Mouse (Mus musculus): ENCODE measurements around the gene Dnajc5g. TPM values are rescaled to one million over a fixed set of nuclear protein-coding genes. Genes with fewer than 3 reads are reported as not detected.
A peak's percentile ranks its signal among the peaks of the same experiment; 100 is the strongest.

The Dnajc5g gene
- total RNA-seq, 2 experiments from 2014 or later, result not detected

DNA sequence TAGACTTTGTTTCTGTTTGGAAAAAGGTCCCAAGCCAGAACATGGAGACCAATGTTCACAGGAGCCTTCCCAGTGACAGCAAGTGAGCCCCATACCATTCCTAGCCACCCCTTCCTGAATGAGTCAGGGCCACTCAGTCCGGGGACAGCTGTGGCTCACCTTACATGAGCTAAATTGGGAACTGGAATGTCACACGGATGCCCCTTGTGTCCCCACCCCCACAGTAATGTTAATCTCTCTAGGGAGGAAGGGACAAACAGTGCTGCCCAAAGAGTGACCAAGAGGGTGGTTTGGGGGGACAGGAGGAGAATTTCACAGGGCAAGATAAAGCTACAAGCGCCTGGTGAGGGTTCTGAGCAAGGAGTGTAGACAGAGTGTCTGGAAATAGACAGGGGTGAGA is 10.3 kb downstream of the Dnajc5g start, which contains the start of gene Trim54:
Gene Trim54, plus strand, starts transcription at position 359 of the 400 bp plus-strand sequence.
- no peak for DNase-seq (ENCODE audit: extremely low spot score in 1 of 2, low spot score in 2 of 2)
- no peak for TF ChIP-seq CTCF (IDR thresholded peaks at IDR 0.05)
- no peak within 1 kb of the TSS for H3K27ac ChIP-seq
- intact Hi-C loops (cut with DNase I), result no loop called here
- no peak within 1 kb of the TSS for H3K4me3 ChIP-seq

DNA sequence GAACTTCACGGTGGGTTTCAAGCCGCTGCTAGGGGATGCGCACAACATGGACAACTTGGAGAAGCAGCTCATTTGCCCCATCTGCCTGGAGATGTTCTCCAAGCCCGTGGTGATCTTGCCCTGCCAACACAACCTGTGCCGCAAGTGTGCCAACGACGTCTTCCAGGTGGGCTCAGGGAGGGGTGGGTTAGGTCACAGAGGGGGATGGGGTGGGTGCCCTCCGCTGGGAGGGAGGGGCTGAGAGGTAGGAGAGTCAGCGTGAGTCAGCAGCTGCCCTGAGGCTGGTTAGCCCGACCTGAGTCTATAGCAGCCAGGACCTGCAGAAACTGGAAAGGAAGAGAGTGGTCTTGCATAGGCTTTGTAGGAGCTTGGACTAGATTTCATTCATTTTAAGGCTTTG is 10.8 kb downstream of the Dnajc5g start:
- intact Hi-C loops (cut with DNase I), result no loop called here
- Histone ChIP-seq H3K27ac (no peak overlapping the region), H3K4me3 (no peak overlapping the region)
- no peak for DNase-seq (ENCODE audit: extremely low spot score in 1 of 2, low spot score in 2 of 2)
- no peak for TF ChIP-seq CTCF (IDR thresholded peaks at IDR 0.05)

DNA sequence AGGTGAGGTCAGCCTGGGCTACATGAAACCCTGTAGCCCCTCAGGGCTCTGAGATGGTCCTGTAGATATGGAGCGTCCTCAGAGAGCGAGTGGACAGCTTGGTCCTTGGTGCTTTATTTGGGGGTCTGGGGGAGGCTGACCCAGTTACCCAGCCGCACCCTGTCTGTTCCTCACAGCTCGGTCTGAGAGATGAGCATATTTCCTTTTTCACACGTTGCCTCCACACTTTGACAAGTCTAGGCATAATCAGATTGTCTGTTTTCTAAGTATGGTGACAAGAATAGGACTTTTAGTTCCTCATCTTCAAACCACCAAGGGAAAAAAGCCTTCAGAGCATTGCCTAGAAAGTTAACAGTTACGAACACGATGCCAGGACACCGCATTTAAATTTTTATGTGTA is 15.0 kb downstream of the Dnajc5g start:
- peak in 1 of 2 experiments; percentile 40 for DNase-seq (ENCODE audit: extremely low spot score in 1 of 2, low spot score in 2 of 2)
- intact Hi-C loops (cut with DNase I), result loop anchor here (1.0 to 5.0 kb wide), 3 partner anchors 29 to 129 kb away; no protein-coding TSS in a partner anchor
- Histone ChIP-seq H3K27ac (no peak overlapping the region), H3K4me3 (no peak overlapping the region)
- TF ChIP-seq CTCF (IDR thresholded peaks at IDR 0.05), result no peak

DNA sequence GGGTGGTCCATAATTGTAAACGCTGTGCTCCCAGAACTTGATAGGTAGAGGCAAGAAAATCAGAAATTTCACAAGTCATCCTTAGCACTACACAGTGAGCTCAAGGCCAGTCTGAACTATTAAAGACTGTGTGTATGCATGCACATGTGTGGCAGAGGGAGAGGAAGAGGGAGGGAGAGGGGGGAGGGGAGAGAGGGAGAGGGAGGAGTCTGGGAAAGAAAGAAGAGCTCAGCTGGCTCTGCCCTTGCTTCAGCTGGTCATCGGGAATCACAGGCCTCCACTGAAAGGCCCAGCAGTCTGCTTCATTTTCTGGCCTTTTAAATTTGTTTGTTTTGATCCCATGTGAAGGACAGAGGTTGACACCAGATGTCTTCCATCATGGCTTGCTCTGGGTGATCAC is 17.4 kb downstream of the Dnajc5g start:
- no peak overlapping the region for H3K27ac ChIP-seq
- TF ChIP-seq CTCF (IDR thresholded peaks at IDR 0.05), result no peak
- no peak overlapping the region for H3K4me3 ChIP-seq
- intact Hi-C loops (cut with DNase I), result loop anchor here (5.0 kb wide), 1 partner anchor 131 kb away; no protein-coding TSS in a partner anchor
- no peak for DNase-seq (ENCODE audit: extremely low spot score in 1 of 2, low spot score in 2 of 2)

GRCm38 (mm10) chr5:31126050-31126449 is 20.0 kb downstream of the Dnajc5g start:
- peak; percentile 31 for TF ChIP-seq CTCF (IDR thresholded peaks at IDR 0.05)
- DNase-seq (ENCODE audit: extremely low spot score in 1 of 2, low spot score in 2 of 2), result no peak
- Histone ChIP-seq H3K4me3 (no peak overlapping the region), H3K27ac (no peak overlapping the region)
- intact Hi-C loops (cut with DNase I), result no loop called here

- Histone ChIP-seq H3K27ac (no peak overlapping the region), H3K4me3 (peak overlapping the region; percentile 36; the same call in 1 of the 2 replicates)
- DNase-seq (ENCODE audit: extremely low spot score in 1 of 2, low spot score in 2 of 2), result peak in 1 of 2 experiments; percentile 14
- intact Hi-C loops (cut with DNase I), result no loop called here
- peak; percentile 13; the same call in 1 of the 2 replicates for TF ChIP-seq CTCF (IDR thresholded peaks at IDR 0.05)
These were observed 30.8 kb downstream of the Dnajc5g start for GRCm38 (mm10) chr5:31136730-31137424.

- no peak for DNase-seq (ENCODE audit: extremely low spot score in 1 of 2, low spot score in 2 of 2)
- intact Hi-C loops (cut with DNase I), result no loop called here
- Histone ChIP-seq H3K27ac (no peak overlapping the region), H3K4me3 (peak overlapping the region; percentile 36)
- no peak for TF ChIP-seq CTCF (IDR thresholded peaks at IDR 0.05)
These were observed 31.6 kb downstream of the Dnajc5g start for GRCm38 (mm10) chr5:31137658-31138057.

- Histone ChIP-seq H3K4me3 (peak within 1 kb of the TSS; percentile 36), H3K27ac (no peak within 1 kb of the TSS)
- DNase-seq (ENCODE audit: extremely low spot score in 1 of 2, low spot score in 2 of 2), result no peak
- intact Hi-C loops (cut with DNase I), result no loop called here
- TF ChIP-seq CTCF (IDR thresholded peaks at IDR 0.05), result no peak
These were observed 32.3 kb downstream of the Dnajc5g start, which contains the start of gene Ucn for GRCm38 (mm10) chr5:31138241-31138967. Ucn (minus strand) TSS chr5:31138829.

- intact Hi-C loops (cut with DNase I), result no loop called here
- DNase-seq (ENCODE audit: extremely low spot score in 1 of 2, low spot score in 2 of 2), result no peak
- no peak overlapping the region for H3K4me3 ChIP-seq
- no peak for TF ChIP-seq CTCF (IDR thresholded peaks at IDR 0.05)
- H3K27ac ChIP-seq, result no peak overlapping the region
These were observed 32.9 kb downstream of the Dnajc5g start for GRCm38 (mm10) chr5:31138968-31139425.

- TF ChIP-seq CTCF (IDR thresholded peaks at IDR 0.05), result no peak
- DNase-seq (ENCODE audit: extremely low spot score in 1 of 2, low spot score in 2 of 2), result no peak
- Histone ChIP-seq H3K27ac (no peak overlapping the region), H3K4me3 (no peak overlapping the region)
- intact Hi-C loops (cut with DNase I), result no loop called here
These were observed 43.7 kb downstream of the Dnajc5g start for GRCm38 (mm10) chr5:31149781-31150180.

- Histone ChIP-seq H3K4me3 (no peak overlapping the region), H3K27ac (no peak overlapping the region)
- TF ChIP-seq CTCF (IDR thresholded peaks at IDR 0.05), result no peak; the same call in 1 of the 2 replicates
- DNase-seq (ENCODE audit: extremely low spot score in 1 of 2, low spot score in 2 of 2), result no peak
- intact Hi-C loops (cut with DNase I), result no loop called here
These were observed 45.7 kb downstream of the Dnajc5g start for GRCm38 (mm10) chr5:31151746-31152145.

- H3K4me3 ChIP-seq, result peak overlapping the region; percentile 88
- intact Hi-C loops (cut with DNase I), result loop anchor here (1.0 kb wide), 1 partner anchor 26 kb away; the partner anchor contains the start of gene Gm29609
- H3K27ac ChIP-seq, result peak overlapping the region; percentile 86
- DNase-seq (ENCODE audit: extremely low spot score in 1 of 2, low spot score in 2 of 2), result no peak
- TF ChIP-seq CTCF (IDR thresholded peaks at IDR 0.05), result no peak
These were observed 47.5 kb downstream of the Dnajc5g start for GRCm38 (mm10) chr5:31153516-31154151.
